Mouse (Mus musculus) embryonic facial prominence, embryonic 13.5 days (tissue): ENCODE results near the gene Kdm4d. TPM values are rescaled to one million over a fixed set of nuclear protein-coding genes. Genes with fewer than 3 reads are reported as not detected.

ENCODE experiments used
- ATAC-seq: fragments of 200-750 bp; cut with Nextera tagmentation; 2 replicates; pipeline ENCODE4 v1.8.0; 2017; ENCODE audit warnings: low read depth; ENCODE audit not compliant: insufficient number of reproducible peaks, insufficient read depth, low FRiP score, low TSS enrichment
- H3K27ac ChIP-seq: fragments of 300-500 bp; sonication (generic); 2 replicates; pipeline ENCODE4 v1.5.1; 2015; ENCODE audit warnings: moderate library complexity, mild to moderate bottlenecking, inconsistent platforms
- H3K27me3 ChIP-seq: fragments of 300-500 bp; sonication (generic); 2 replicates; pipeline ENCODE4 v1.6.1; 2015; ENCODE audit warnings: mild to moderate bottlenecking, inconsistent platforms
- H3K36me3 ChIP-seq: fragments of 300-500 bp; sonication (generic); 2 replicates; pipeline ENCODE4 v1.6.1; 2015; ENCODE audit warnings: mild to moderate bottlenecking, inconsistent platforms
- H3K4me1 ChIP-seq: fragments of 300-500 bp; sonication (generic); 2 replicates; pipeline ENCODE4 v1.6.1; 2015; ENCODE audit warnings: inconsistent platforms
- H3K4me2 ChIP-seq: fragments of 300-500 bp; sonication (generic); 2 replicates; pipeline ENCODE4 v1.6.1; 2015; ENCODE audit warnings: moderate library complexity, mild to moderate bottlenecking, inconsistent platforms
- H3K4me3 ChIP-seq: fragments of 300-500 bp; sonication (generic); 2 replicates; pipeline ENCODE4 v1.5.1; 2015; ENCODE audit warnings: mild to moderate bottlenecking, inconsistent platforms
- H3K9ac ChIP-seq: fragments of 300-500 bp; sonication (generic); 2 replicates; pipeline ENCODE4 v1.6.1; 2015; ENCODE audit warnings: mild to moderate bottlenecking, inconsistent platforms
- H3K9me3 ChIP-seq: fragments of 300-500 bp; sonication (generic); 2 replicates; pipeline ENCODE4 v1.6.1; 2016; ENCODE audit warnings: inconsistent platforms
- WGBS: fragments of 180-500 bp; shearing (Covaris S2); methylation state at CpG from one replicate; pipeline ENCODE4 v1.1.7; 2015; ENCODE audit warnings: mixed read lengths; 5-methylcytosine and 5-hydroxymethylcytosine counted together
- polyA plus RNA-seq: library from polyadenylated mRNA; unstranded; fragments of >200 nt; fragmentation: Nextera tagmentation; extraction: Ambion mirVana; gene quantifications from 2 replicates; pipeline ENCODE4 v1.2.1, GENCODE M21; 2015

Gene Kdm4d
- polyA plus RNA-seq, 1 experiment from 2014 or later: 0.41 TPM

- Histone ChIP-seq H3K4me3 (no peak overlapping the region), H3K4me1 (no peaks in the 10 kb centered on the region), H3K36me3 (no peaks in the 10 kb centered on the region), H3K9me3 (no peaks in the 10 kb centered on the region), H3K9ac (no peak overlapping the region), H3K4me2 (no peak overlapping the region), H3K27ac (no peak overlapping the region), H3K27me3 (no peaks in the 10 kb centered on the region)
- no peak for ATAC-seq
- 85% methylated on average over 1 of the region's 1 CpGs for WGBS
These were observed 59.9 kb downstream of the Kdm4d start for GRCm38 (mm10) chr9:14440347-14440746.

- Histone ChIP-seq H3K9ac (no peak overlapping the region), H3K36me3 (no peaks in the 10 kb centered on the region), H3K4me2 (no peak overlapping the region), H3K9me3 (no peaks in the 10 kb centered on the region), H3K27ac (no peak overlapping the region), H3K27me3 (no peaks in the 10 kb centered on the region), H3K4me1 (no peaks in the 10 kb centered on the region), H3K4me3 (no peak overlapping the region)
- no peak for ATAC-seq
- WGBS: 49% methylated on average over 11 of the region's 11 CpGs
These were observed 66.9 kb downstream of the Kdm4d start for GRCm38 (mm10) chr9:14433252-14433939.

Other genes with a start within 250 kb of the Kdm4d start
- gene Sesn3, start 225.4 kb downstream of the Kdm4d start, polyA plus RNA-seq: 27.5 and 28.3 TPM in 2 replicates
- gene Endod1, start 119.0 kb downstream of the Kdm4d start, polyA plus RNA-seq: 10.8 and 13.7 TPM in 2 replicates
- gene Cwc15, start 135 bp upstream of the Kdm4d start, polyA plus RNA-seq: 170 and 176 TPM in 2 replicates
- gene Amotl1, start 144.6 kb upstream of the Kdm4d start, polyA plus RNA-seq: 35.4 and 35.5 TPM in 2 replicates
- not detected in 2 replicates for gene Piwil4, start 240.3 kb upstream of the Kdm4d start, polyA plus RNA-seq